Mouse (Mus musculus) megakaryocyte, embryonic 14.5 days (primary cell): ENCODE results near the gene Pard3.

Source experiments
- FLI1 ChIP-seq: IDR thresholded peaks from 2 replicates; pipeline ENCODE4 v1.6.1; 2012; ENCODE audit warnings: low read length, inconsistent platforms, mixed read lengths
- GATA1 ChIP-seq: IDR thresholded peaks from 3 replicates; pipeline ENCODE4 v1.6.1; 2012; ENCODE audit warnings: mixed read lengths, low read length, inconsistent platforms, borderline replicate concordance

- no peak for TF ChIP-seq GATA1
- no peak for TF ChIP-seq FLI1
Measured at GRCm38 (mm10) chr8:127552836-127553235, 489.1 kb downstream of the Pard3 start.
